Mouse (Mus musculus): ENCODE results near the gene Nol4l.

The Nol4l gene

DNA sequence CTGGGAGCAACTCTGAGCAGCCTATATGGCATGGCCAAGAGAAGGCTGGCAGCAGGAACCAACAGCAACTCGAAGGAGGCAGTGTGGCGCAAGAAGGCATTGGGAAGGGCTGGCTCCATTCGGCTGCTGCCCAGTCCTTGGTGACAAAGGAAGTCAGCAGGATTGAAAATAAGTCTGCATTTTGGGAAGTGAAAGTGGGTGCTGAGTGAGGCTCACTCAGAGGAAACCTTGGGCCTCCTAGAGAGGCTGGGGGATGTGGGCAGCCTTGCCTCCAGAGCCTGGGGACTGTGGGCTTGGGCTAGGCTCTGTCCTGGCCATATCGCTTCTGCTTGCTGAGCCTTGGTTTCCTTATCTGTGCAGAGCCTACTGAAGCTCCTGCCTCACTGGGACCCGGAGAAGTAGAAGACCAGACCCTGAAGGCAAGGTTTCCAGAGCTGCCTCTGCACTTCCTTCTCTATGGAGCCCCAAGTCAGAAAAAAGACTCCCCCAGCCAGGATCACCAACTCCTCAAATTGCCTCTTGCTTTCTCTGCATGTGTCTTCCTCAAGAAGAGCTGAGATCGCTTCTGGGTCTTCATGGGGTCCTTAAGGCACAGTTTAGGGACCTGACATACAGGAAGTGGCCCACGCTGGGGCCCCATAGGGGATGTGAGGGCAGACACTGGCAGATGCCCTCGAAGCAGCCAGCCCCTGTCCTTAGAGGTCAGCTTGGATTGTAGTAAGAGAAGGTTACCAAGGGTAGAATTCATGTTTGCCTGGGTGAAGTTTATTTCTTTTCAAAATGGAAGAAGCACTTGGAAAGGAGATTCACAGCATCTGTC lies 14.3 kb upstream of the Nol4l start:
- DNase-seq (ENCODE audit: extremely low spot score): no peak

GRCm38 (mm10) chr2:153542936-153543668 lies 13.3 kb upstream of the Nol4l start:
- DNase-seq (ENCODE audit: extremely low spot score): no peak

GRCm38 (mm10) chr2:153538898-153539297 lies 9.1 kb upstream of the Nol4l start:
- no peak for DNase-seq (ENCODE audit: extremely low spot score)

- DNase-seq (ENCODE audit: extremely low spot score): no peak
These were observed 4.2 kb upstream of the Nol4l start for GRCm38 (mm10) chr2:153533981-153534380.

DNA sequence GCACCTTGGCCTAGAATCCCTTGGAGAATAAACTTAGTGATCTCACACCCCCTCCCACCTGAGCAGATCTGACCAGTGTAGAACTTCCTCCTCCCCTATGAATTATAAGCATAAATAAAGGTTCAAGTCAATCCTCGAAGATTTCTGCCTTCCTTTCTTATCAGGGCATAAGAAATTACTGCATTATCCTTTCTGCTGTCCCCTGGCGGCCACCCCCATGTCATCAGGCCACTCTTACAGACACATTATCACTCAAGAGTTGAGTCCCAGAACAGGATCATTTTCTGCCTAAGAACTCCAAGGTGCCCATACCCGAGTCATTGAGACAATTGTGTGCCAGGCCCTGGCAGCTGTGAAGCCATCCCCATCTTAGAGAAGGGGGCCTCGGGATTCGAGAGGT lies 1.2 kb upstream of the Nol4l start:
- no peak for DNase-seq (ENCODE audit: extremely low spot score)

GRCm38 (mm10) chr2:153529365-153529781 lies 398 bp downstream of the Nol4l start:
- no peak for DNase-seq (ENCODE audit: extremely low spot score)

DNA sequence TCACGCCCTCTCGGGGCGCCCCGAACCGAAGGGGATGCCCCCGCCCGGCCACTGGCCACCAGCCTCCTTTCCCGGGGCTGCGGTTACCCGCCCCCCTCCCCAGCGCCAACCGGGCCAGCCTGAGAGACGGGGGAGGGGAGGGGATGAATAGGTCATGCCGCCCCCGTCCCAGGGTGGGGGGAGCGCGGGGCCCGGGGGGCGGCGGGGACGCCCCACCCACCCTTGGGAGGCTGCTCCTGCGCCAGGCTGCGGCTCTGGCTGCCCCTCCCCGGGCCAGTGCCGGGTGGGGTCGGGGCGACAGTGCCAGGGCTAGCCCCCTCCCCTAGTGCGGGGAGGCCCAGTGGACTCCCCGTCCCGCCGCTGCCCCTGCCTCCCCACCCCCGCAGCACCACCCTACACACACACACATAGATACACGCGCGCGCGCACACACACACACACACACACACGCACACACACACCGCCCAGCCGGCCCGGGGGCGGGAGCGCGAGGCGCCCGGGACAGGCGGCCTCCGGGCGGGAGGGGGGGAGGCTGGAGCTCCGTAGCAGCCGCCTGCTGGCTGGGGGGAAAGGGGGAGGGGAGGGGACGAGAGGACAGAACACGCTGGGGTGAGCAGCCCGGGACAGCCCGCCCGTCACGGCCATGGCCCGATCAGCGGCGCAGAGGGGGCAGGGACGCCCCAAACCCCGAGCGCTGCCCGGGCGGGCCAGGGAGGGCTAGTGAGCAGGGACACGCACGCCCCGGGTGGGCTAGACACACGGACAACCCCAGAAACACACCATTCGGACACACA lies 1.0 kb downstream of the Nol4l start:
- peak; percentile 77 for DNase-seq (ENCODE audit: extremely low spot score)

DNA sequence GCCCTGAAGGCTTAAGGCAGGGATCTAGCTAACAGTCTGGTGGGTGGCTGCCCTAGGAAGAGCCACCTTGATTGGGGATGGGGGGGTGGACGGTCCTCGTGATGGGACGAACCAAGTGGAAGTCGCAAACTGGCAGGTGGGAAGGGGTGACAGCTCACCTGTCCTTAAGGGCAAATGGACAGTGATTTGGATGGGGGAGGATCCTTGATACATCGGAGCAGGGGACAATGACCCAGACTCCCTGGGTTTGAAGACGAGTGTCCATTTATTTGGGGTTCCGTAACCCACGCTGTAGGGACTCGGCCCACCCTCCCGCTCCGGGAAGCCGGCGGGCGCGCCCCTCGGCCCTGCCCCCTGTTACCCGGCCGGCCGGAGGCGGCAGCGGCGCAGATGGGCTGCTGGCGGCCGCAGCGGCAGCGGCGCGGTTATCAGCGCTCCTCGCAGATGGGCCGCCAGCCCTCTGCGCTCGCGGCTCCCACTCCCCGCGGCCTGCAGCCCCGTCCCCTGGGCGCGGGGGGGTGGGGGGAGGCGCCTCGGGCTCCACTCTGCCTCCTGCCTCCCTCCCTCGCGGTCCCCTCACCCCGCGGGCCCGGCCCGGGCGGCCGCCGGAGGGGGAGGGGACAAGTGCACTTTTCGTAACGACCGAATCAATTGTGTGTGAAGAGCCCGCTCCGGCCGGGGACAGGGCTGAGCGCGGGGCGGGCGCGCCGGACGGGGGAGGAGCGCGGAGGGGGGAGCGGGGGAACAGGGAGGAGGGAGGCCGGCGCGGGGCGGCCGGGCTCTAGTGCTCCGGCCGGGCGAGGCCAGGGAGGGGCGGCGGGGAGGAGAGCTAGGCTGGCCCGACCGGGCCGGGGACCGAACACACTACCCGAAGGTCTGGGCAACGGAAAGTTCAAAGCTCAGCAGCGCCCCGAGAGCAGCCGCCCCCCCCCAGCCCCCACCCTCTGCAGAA lies 1.9 kb downstream of the Nol4l start:
- peak; percentile 80 for DNase-seq (ENCODE audit: extremely low spot score)

GRCm38 (mm10) chr2:153526850-153527530 lies 2.8 kb downstream of the Nol4l start:
- DNase-seq (ENCODE audit: extremely low spot score): no peak

DNA sequence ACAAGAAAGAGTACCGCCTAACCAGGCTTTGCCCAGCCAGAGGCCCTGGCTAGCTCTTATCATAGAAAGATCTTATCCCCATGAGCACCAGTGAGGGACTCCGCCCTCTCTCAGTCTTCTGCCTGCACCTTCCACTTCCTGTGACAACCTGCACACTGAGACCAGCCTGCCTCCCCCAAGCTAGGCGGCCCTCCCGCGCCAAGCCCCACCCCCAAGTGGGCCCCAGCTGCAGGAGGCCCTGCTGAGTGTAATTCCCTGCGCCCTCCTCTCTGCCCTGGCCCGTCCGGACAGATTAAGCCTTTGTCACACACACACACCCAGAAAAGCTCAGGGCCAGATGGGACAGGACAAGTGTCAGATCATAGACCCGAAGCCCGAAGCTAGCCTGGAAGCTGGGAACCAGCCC lies 3.9 kb downstream of the Nol4l start:
- DNase-seq (ENCODE audit: extremely low spot score): peak; percentile 50

GRCm38 (mm10) chr2:153524727-153525126 lies 5.0 kb downstream of the Nol4l start:
- no peak for DNase-seq (ENCODE audit: extremely low spot score)

GRCm38 (mm10) chr2:153523656-153524055 lies 6.1 kb downstream of the Nol4l start:
- no peak for DNase-seq (ENCODE audit: extremely low spot score)

- DNase-seq (ENCODE audit: extremely low spot score): no peak
These were observed 6.6 kb downstream of the Nol4l start for GRCm38 (mm10) chr2:153523143-153523542.

DNA sequence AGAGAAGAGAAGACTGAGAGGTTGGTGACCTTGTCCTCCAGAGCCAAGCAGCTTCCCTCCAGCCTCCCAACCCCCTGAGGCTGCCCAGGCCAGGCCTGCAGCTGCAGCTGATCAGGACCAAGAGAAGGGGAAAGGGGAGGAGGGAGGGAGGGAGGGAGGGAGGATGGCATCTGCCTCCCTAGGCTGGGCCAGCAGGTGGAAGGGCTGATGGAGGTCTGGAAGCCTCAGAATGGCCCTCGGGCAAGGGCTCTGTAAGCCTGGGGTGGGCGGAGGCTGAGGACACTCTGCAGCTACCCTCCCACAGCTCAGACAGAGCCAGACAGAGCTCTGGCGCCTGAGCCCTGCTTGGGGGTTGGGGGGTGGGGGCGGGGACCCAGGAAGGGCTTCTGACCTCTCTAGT lies 7.5 kb downstream of the Nol4l start:
- DNase-seq (ENCODE audit: extremely low spot score): no peak

DNA sequence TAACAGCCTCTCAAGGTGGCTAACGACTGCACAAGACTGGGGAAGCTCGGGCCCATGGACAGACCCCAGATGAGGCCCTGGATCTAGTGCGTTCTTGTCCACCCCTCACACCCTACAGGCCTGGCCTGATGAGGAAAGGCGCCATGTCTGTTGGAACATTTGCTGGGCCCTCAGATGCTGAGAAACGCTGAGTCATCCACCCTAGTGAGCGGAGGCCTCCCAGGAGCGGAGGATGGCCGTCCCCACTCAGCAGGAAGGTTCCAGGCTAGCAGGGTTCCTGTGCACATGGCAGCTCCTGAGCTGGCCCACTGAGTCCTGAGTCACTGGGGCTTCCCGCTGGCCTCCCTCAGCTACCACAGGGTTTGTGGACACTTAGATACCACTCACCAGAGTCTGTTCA lies 9.7 kb downstream of the Nol4l start:
- no peak for DNase-seq (ENCODE audit: extremely low spot score)

GRCm38 (mm10) chr2:153516961-153517360 lies 12.8 kb downstream of the Nol4l start:
- DNase-seq (ENCODE audit: extremely low spot score): no peak

- no peak for DNase-seq (ENCODE audit: extremely low spot score)
These were observed 14.2 kb downstream of the Nol4l start for GRCm38 (mm10) chr2:153515582-153515981.

- no peak for DNase-seq (ENCODE audit: extremely low spot score)
These were observed 15.0 kb downstream of the Nol4l start for GRCm38 (mm10) chr2:153514497-153515380.

DNA sequence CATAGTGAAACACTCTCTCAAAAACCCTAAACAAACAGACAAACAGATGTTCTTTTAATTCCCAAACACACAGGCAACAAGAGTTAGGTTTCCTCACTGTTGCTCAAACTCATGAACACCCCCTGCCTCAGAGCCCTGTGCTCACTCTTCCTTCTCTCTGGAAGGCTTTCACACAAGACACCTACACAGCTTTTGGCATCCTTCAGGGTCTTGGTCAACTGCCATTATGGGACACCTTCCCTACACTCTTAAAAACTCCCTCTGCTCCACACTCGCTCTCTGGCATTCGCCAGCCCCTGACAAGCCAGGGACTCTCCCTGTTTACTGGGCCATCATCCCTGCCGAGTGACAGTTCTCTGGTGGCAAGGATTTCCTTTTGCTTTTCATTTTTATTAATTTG lies 15.8 kb downstream of the Nol4l start:
- no peak for DNase-seq (ENCODE audit: extremely low spot score)

Data from embryo, embryonic 9.5 days (tissue).